Comparison of ENCODE assay signal across 8 mouse cellular contexts in the genomic region with DNA sequence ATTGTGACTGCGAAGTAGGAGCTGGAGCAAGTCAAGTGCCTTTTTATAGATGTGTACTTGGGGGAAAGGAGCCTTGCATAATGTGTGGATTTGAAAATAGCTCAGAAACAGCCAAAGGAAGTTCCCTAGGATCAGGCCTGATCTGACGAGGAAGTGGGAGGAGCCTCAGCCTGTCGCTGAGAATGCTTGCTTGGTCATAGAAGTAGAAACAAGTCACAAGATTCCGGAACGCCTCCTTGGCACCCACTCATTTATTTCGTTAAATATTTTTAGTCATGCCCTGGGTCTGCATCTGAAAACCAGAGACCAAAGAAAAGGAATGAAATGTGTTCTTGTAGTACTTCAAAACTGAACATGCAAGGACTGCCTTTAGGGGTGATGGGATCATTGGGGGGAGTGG. TPM values are rescaled to one million over a fixed set of nuclear protein-coding genes. Genes with fewer than 3 reads are reported as not detected.
DNase-seq lines count a peak whose midpoint lies in the region; ATAC-seq and TF ChIP-seq lines count a peak whose summit lies in the region.

No protein-coding gene starts in this region.

- intact Hi-C loops in heart, postnatal 14 days (cut with DNase I) = no loop called here

- peaks cover 5% of the 10 kb centered on the region; the same call in 1 of the 2 replicates for H3K4me1 ChIP-seq in forebrain, embryonic 11.5 days (replicated peaks; ENCODE audit: control insufficient read depth, insufficient read depth, low read length)
- H3K4me1 ChIP-seq in spleen, adult 2 months (ENCODE audit: control insufficient read depth, insufficient read depth, insufficient read length) = peaks cover 30% of the 10 kb centered on the region

- 52% methylated on average over 6 of the region's 6 CpGs for WGBS in forebrain, embryonic 11.5 days
- under 1% methylated on average over 6 of the region's 6 CpGs for WGBS in spleen, adult 2 months

- no peak for ATAC-seq in forebrain, embryonic 11.5 days (replicated peaks; ENCODE audit: low FRiP score)

- no peak for TF ChIP-seq POLR2A in spleen, adult 2 months (IDR thresholded peaks at IDR 0.05; ENCODE audit: low read depth, low read length)

- no peaks in the 10 kb centered on the region; the same call in 1 of the 2 replicates for H3K36me3 ChIP-seq in forebrain, embryonic 11.5 days (ENCODE audit: control insufficient read depth, insufficient read depth, low read length)
- H3K36me3 ChIP-seq in spleen, adult 2 months (ENCODE audit: control insufficient read depth, insufficient read depth, low read length) = peaks cover 26% of the 10 kb centered on the region

- no peaks in the 10 kb centered on the region for H3K27me3 ChIP-seq in forebrain, embryonic 11.5 days (ENCODE audit: control insufficient read depth, insufficient read depth, low read length)
- H3K27me3 ChIP-seq in spleen, adult 2 months (ENCODE audit: control insufficient read depth, insufficient read depth, low read length) = no peaks in the 10 kb centered on the region

- peak overlapping the region; percentile 69; the same call in 1 of the 2 replicates for H3K4me2 ChIP-seq in forebrain, embryonic 11.5 days (ENCODE audit: low read depth, low read length, severe bottlenecking)

- H3K9me3 ChIP-seq in forebrain, embryonic 11.5 days (ENCODE audit: control insufficient read depth, low read length) = no peaks in the 10 kb centered on the region

- no peak for TF ChIP-seq CTCF in spleen, adult 2 months (IDR thresholded peaks at IDR 0.05; ENCODE audit: extremely low read depth, insufficient read depth, insufficient read length, insufficient replicate concordance)

- peak; percentile 44 for DNase-seq in cerebellum, adult 8-10 months
- no peak for DNase-seq in cerebellum, postnatal 14 days
- peak; percentile 64 for DNase-seq in adrenal gland, adult 2 months
- peak; percentile 54 for DNase-seq in forebrain, embryonic 11.5 days (ENCODE audit: low spot score)
- peak; percentile 65 to 71 for DNase-seq in heart, postnatal 14 days
- peak; percentile 92 to 96 for DNase-seq in kidney, postnatal 36 days
- DNase-seq in lung, postnatal 25 days (ENCODE audit: low spot score) = peak; percentile 87
- peak; percentile 54 to 73 for DNase-seq in spleen, adult 2 months (ENCODE audit: low read depth in 1 of 2, low spot score in 2 of 2)

- H3K9ac ChIP-seq in forebrain, embryonic 11.5 days (ENCODE audit: low read length) = peak overlapping the region; percentile 64

- H3K27ac ChIP-seq in forebrain, embryonic 11.5 days (ENCODE audit: low read depth, low read length) = no peak overlapping the region
- H3K27ac ChIP-seq in spleen, adult 2 months (ENCODE audit: insufficient read depth, low read length) = peak overlapping the region; percentile 47

- H3K4me3 ChIP-seq in forebrain, embryonic 11.5 days (ENCODE audit: low read depth, low read length) = peak overlapping the region; percentile 55; the same call in 1 of the 2 replicates
- no peak overlapping the region for H3K4me3 ChIP-seq in spleen, adult 2 months (ENCODE audit: extremely low read depth, insufficient read depth, insufficient read length)

RNA-seq across cellular contexts. Expression of gene Mnt, which starts 8.3 kb away (rescaled TPM):
- 10 to 100 TPM; 23.4 to 25.2 TPM for total RNA-seq in adrenal gland, adult 2 months (2021)
- 31.1 and 46.9 TPM in 2 replicates for polyA plus RNA-seq in adrenal gland, adult 2 months (2012; rRNA removed)
- 5.8 and 6.0 TPM in 2 replicates for polyA plus RNA-seq in forebrain, embryonic 11.5 days (2014; fragmentation: Nextera tagmentation; extraction: Ambion mirVana)
- total RNA-seq in heart, postnatal 14 days (2021) = 10 to 100 TPM; 10.5 to 11.6 TPM
- 25.2 and 31.8 TPM in 2 replicates for polyA plus RNA-seq in spleen, adult 2 months (2012; rRNA removed)

RNA-seq across cellular contexts. Expression of gene Sgsm2, which starts 57.9 kb away (rescaled TPM):
- total RNA-seq in adrenal gland, adult 2 months (2021) = 10 to 100 TPM; 21.8 to 24.4 TPM
- 27.0 and 35.2 TPM in 2 replicates for polyA plus RNA-seq in adrenal gland, adult 2 months (2012; rRNA removed)
- polyA plus RNA-seq in forebrain, embryonic 11.5 days (2014; fragmentation: Nextera tagmentation; extraction: Ambion mirVana) = 8.6 and 9.2 TPM in 2 replicates
- total RNA-seq in heart, postnatal 14 days (2021) = 1 to 10 TPM; 7.0 to 7.3 TPM
- polyA plus RNA-seq in spleen, adult 2 months (2012; rRNA removed) = 7.3 and 7.7 TPM in 2 replicates

RNA-seq across cellular contexts. Expression of gene Tsr1, which starts 58.9 kb away (rescaled TPM):
- 10 to 100 TPM; 35.3 to 39.8 TPM for total RNA-seq in adrenal gland, adult 2 months (2021)
- polyA plus RNA-seq in adrenal gland, adult 2 months (2012; rRNA removed) = 2.2 and 3.8 TPM in 2 replicates
- polyA plus RNA-seq in forebrain, embryonic 11.5 days (2014; fragmentation: Nextera tagmentation; extraction: Ambion mirVana) = 54.0 and 57.4 TPM in 2 replicates
- 10 to 100 TPM; 13.5 to 14.2 TPM for total RNA-seq in heart, postnatal 14 days (2021)
- 8.9 and 10.6 TPM in 2 replicates for polyA plus RNA-seq in spleen, adult 2 months (2012; rRNA removed)

Comparison
In these comparisons a context has a peak if more than half of its experiments do, and no peak if none do; other contexts are left out.
1. DNase-seq: peak in cerebellum, adult 8-10 months (single experiment), adrenal gland, adult 2 months (single experiment), forebrain, embryonic 11.5 days (single experiment), heart, postnatal 14 days (2 of 2), kidney, postnatal 36 days (2 of 2), lung, postnatal 25 days (single experiment) and spleen, adult 2 months (2 of 2); none in cerebellum, postnatal 14 days (0 of 2).